Mouse (Mus musculus) liver, embryonic 13.5 days (tissue): ENCODE results near the gene Gmppb. TPM values are rescaled to one million over a fixed set of nuclear protein-coding genes. Genes with fewer than 3 reads are reported as not detected.

Source experiments
- ATAC-seq: fragments of 200-750 bp; cut with Nextera tagmentation; 2 replicates; pipeline ENCODE4 v1.8.0; 2017; ENCODE audit warnings: low read depth, mild to moderate bottlenecking, moderate number of reproducible peaks, moderate library complexity
- DNase-seq: peaks from one replicate; pipeline ENCODE4 v3.0.0; 2022
- H3K27ac ChIP-seq: fragments of 300-500 bp; sonication (generic); 2 replicates; pipeline ENCODE4 v1.5.1; 2015; ENCODE audit warnings: moderate library complexity, mild to moderate bottlenecking, inconsistent platforms
- H3K27me3 ChIP-seq: fragments of 300-500 bp; sonication (generic); 2 replicates; pipeline ENCODE4 v1.6.1; 2015; ENCODE audit warnings: mild to moderate bottlenecking, inconsistent platforms
- H3K36me3 ChIP-seq: fragments of 300-500 bp; sonication (generic); 2 replicates; pipeline ENCODE4 v1.6.1; 2015; ENCODE audit warnings: mild to moderate bottlenecking, inconsistent platforms
- H3K4me1 ChIP-seq: fragments of 300-500 bp; sonication (generic); replicated peaks from 2 replicates; pipeline ENCODE4 v1.6.1; 2015; ENCODE audit warnings: inconsistent platforms
- H3K4me2 ChIP-seq: fragments of 300-500 bp; sonication (generic); 2 replicates; pipeline ENCODE4 v1.6.1; 2015; ENCODE audit warnings: inconsistent platforms, mild to moderate bottlenecking, moderate library complexity
- H3K4me3 ChIP-seq: fragments of 300-500 bp; sonication (generic); replicated peaks from 2 replicates; pipeline ENCODE4 v1.5.1; 2015; ENCODE audit warnings: mild to moderate bottlenecking, inconsistent platforms
- H3K9ac ChIP-seq: fragments of 300-500 bp; sonication (generic); 2 replicates; pipeline ENCODE4 v1.6.1; 2015; ENCODE audit warnings: mild to moderate bottlenecking, inconsistent platforms
- H3K9me3 ChIP-seq: fragments of 300-500 bp; sonication (generic); replicated peaks from 2 replicates; pipeline ENCODE4 v1.6.1; 2016; ENCODE audit warnings: inconsistent platforms
- WGBS: fragments of 180-500 bp; shearing (Covaris S2); methylation state at CpG from one replicate; pipeline ENCODE4 v1.1.7; 2015; ENCODE audit not compliant: insufficient replicate concordance; 5-methylcytosine and 5-hydroxymethylcytosine counted together
- polyA plus RNA-seq: library from polyadenylated mRNA; unstranded; fragments of >200 nt; fragmentation: Nextera tagmentation; extraction: Ambion mirVana; gene quantifications from 2 replicates; pipeline ENCODE4 v1.2.1, GENCODE M21; 2015

The Gmppb gene
- polyA plus RNA-seq, 1 experiment from 2014 or later, result 21.0 TPM

DNA sequence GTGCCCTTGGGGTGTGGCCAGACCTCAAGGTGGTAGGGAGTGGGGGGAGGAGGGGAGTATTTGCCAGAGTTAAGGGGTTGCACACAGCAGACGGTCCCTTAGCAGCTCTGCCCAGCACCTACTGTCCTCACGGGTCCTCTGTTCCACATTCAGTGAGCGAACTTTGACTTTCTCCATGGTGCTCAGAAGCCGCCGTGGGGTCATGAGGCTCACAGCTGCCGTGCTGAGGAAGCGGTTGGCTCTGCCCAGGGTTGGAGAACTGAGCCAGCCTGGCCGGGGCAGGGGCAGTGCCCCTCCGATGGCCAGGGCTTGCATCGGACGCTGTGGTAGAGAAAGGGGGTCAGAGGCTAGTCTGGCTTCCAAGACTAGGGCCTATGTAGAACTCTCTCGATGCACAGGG is 14.3 kb downstream of the Gmppb start:
- Histone ChIP-seq H3K4me1 (peaks cover 47% of the 10 kb centered on the region), H3K4me2 (no peak overlapping the region), H3K9me3 (no peaks in the 10 kb centered on the region), H3K9ac (no peak overlapping the region), H3K36me3 (peaks cover 100% of the 10 kb centered on the region), H3K27me3 (no peaks in the 10 kb centered on the region), H3K27ac (no peak overlapping the region), H3K4me3 (no peak overlapping the region)
- ATAC-seq (no peak), DNase-seq (no peak)
- 75% methylated on average over 12 of the region's 12 CpGs for WGBS

- H3K36me3 ChIP-seq, result peaks cover 100% of the 10 kb centered on the region
- H3K9me3 ChIP-seq, result no peaks in the 10 kb centered on the region
- peaks cover 43% of the 10 kb centered on the region for H3K4me1 ChIP-seq
- H3K27me3 ChIP-seq, result no peaks in the 10 kb centered on the region
- H3K4me3 ChIP-seq, result no peak overlapping the region
- H3K9ac ChIP-seq, result no peak overlapping the region
- H3K4me2 ChIP-seq, result no peak overlapping the region
- no peak overlapping the region for H3K27ac ChIP-seq
- DNase-seq, result peak; percentile 58
- 40% methylated on average over 5 of the region's 5 CpGs for WGBS
- ATAC-seq, result peak; percentile 64
Observed at GRCm38 (mm10) chr9:108065491-108066011, 16.5 kb downstream of the Gmppb start.

- no peaks in the 10 kb centered on the region for H3K9me3 ChIP-seq
- DNase-seq (no peak), ATAC-seq (no peak)
- H3K4me2 ChIP-seq, result no peak overlapping the region
- no peak overlapping the region for H3K9ac ChIP-seq
- H3K4me3 ChIP-seq, result no peak overlapping the region
- no peaks in the 10 kb centered on the region for H3K27me3 ChIP-seq
- peaks cover 100% of the 10 kb centered on the region for H3K36me3 ChIP-seq
- H3K4me1 ChIP-seq, result peaks cover 35% of the 10 kb centered on the region
- WGBS, result 90% methylated on average over 7 of the region's 7 CpGs
- no peak overlapping the region for H3K27ac ChIP-seq
Observed at GRCm38 (mm10) chr9:108067199-108067598, 18.2 kb downstream of the Gmppb start.

- Histone ChIP-seq H3K27me3 (no peaks in the 10 kb centered on the region), H3K4me3 (no peak overlapping the region), H3K9ac (peak overlapping the region; percentile 16; the same call in 1 of the 2 replicates), H3K4me1 (peaks cover 36% of the 10 kb centered on the region), H3K4me2 (no peak overlapping the region), H3K36me3 (peaks cover 99% of the 10 kb centered on the region), H3K27ac (peak overlapping the region; percentile 32; the same call in 1 of the 2 replicates), H3K9me3 (no peaks in the 10 kb centered on the region)
- DNase-seq (peak; percentile 78), ATAC-seq (peak; percentile 29)
- 19% methylated on average over 8 of the region's 8 CpGs for WGBS
Observed at GRCm38 (mm10) chr9:108067900-108068299, 18.9 kb downstream of the Gmppb start.

GRCm38 (mm10) chr9:108069007-108069406 is 20.0 kb downstream of the Gmppb start:
- H3K4me3 ChIP-seq, result no peak overlapping the region
- no peak overlapping the region for H3K27ac ChIP-seq
- no peak overlapping the region for H3K9ac ChIP-seq
- DNase-seq (no peak), ATAC-seq (no peak)
- peaks cover 99% of the 10 kb centered on the region for H3K36me3 ChIP-seq
- WGBS, result 86% methylated on average over 9 of the region's 9 CpGs
- H3K4me2 ChIP-seq, result no peak overlapping the region
- H3K9me3 ChIP-seq, result no peaks in the 10 kb centered on the region
- H3K27me3 ChIP-seq, result no peaks in the 10 kb centered on the region
- peaks cover 35% of the 10 kb centered on the region for H3K4me1 ChIP-seq

DNA sequence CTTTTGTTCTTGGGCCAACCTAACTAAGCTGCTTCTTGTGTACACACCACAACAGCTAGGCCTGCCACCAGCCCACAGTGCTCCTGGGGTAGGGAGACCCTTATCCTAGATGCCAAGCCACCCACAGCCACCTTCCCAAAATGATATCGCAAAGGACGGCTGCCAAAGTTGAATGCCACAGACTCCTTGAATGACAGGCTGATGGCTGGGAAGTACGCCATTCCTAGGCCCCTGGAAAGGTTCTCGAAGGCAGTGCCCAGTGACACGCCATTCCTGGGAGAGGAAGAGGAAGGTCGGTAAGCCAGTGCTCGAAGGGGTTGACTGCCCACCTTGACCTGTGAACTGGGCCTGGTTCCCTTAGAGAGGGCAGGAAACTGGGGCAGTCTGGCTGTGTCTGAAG is 20.5 kb downstream of the Gmppb start:
- 0 out of 2 replicates have a peak overlapping the region, but pooled peaks have one; percentile 13 for H3K27ac ChIP-seq
- H3K9ac ChIP-seq, result no peak overlapping the region
- H3K9me3 ChIP-seq, result no peaks in the 10 kb centered on the region
- no peak overlapping the region for H3K4me3 ChIP-seq
- H3K27me3 ChIP-seq, result no peaks in the 10 kb centered on the region
- peaks cover 99% of the 10 kb centered on the region for H3K36me3 ChIP-seq
- WGBS, result 91% methylated on average over 7 of the region's 7 CpGs
- DNase-seq (no peak), ATAC-seq (no peak)
- peaks cover 36% of the 10 kb centered on the region for H3K4me1 ChIP-seq
- H3K4me2 ChIP-seq, result no peak overlapping the region

DNA sequence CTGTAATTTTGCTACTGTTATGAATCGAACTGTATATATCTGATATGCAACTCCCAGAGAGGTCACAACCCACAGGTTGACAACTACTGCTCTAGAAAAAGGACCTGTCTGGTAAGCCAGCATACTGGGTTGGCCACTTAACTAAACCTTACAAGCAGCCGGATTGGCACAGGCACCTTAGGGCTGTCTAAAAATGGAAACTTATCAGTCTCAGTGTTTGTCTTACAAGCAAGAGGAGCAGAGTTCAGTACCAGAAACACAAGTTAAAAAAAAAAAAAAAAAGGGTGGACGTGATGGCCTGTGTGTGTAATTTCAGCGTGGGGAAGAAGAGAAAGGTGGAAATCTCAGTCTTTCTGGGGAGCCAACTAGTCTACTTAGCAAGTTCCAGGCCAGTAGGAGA is 22.8 kb downstream of the Gmppb start:
- no peak overlapping the region for H3K4me2 ChIP-seq
- no peak for DNase-seq
- peaks cover 53% of the 10 kb centered on the region for H3K4me1 ChIP-seq
- no peak overlapping the region for H3K9ac ChIP-seq
- H3K27ac ChIP-seq, result no peak overlapping the region
- H3K36me3 ChIP-seq, result peaks cover 95% of the 10 kb centered on the region
- H3K27me3 ChIP-seq, result no peaks in the 10 kb centered on the region
- H3K4me3 ChIP-seq, result no peak overlapping the region
- H3K9me3 ChIP-seq, result no peaks in the 10 kb centered on the region
- WGBS, result 79% methylated on average over 4 of the region's 4 CpGs
- no peak for ATAC-seq

DNA sequence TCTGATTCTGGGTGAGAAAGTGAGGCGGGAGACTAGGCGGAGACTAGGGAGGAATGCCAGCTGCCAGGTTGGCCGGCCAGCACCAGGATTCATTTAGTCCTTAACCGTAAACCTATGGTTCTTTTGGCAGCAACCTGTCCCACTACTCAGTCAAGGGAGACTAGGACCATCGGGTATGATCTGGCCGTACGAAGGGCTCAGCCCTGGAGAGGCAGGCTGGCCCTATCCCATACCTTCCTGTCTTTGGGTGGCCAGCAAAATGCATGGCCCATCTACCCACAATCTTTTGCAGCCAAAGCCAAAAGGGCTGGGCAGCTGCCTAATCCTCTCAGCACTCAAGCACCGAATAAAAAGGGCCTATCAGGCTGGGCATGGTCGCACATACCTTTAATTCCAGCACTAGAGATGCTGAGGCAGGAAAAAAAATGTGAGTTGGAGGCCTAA is 23.5 kb downstream of the Gmppb start:
- H3K27me3 ChIP-seq, result no peaks in the 10 kb centered on the region
- peaks cover 95% of the 10 kb centered on the region for H3K36me3 ChIP-seq
- H3K27ac ChIP-seq, result no peak overlapping the region
- ATAC-seq (no peak), DNase-seq (no peak)
- WGBS, result 83% methylated on average over 9 of the region's 9 CpGs
- H3K9me3 ChIP-seq, result no peaks in the 10 kb centered on the region
- H3K4me1 ChIP-seq, result peaks cover 59% of the 10 kb centered on the region
- no peak overlapping the region for H3K4me3 ChIP-seq
- no peak overlapping the region; the same call in 1 of the 2 replicates for H3K9ac ChIP-seq
- no peak overlapping the region for H3K4me2 ChIP-seq

DNA sequence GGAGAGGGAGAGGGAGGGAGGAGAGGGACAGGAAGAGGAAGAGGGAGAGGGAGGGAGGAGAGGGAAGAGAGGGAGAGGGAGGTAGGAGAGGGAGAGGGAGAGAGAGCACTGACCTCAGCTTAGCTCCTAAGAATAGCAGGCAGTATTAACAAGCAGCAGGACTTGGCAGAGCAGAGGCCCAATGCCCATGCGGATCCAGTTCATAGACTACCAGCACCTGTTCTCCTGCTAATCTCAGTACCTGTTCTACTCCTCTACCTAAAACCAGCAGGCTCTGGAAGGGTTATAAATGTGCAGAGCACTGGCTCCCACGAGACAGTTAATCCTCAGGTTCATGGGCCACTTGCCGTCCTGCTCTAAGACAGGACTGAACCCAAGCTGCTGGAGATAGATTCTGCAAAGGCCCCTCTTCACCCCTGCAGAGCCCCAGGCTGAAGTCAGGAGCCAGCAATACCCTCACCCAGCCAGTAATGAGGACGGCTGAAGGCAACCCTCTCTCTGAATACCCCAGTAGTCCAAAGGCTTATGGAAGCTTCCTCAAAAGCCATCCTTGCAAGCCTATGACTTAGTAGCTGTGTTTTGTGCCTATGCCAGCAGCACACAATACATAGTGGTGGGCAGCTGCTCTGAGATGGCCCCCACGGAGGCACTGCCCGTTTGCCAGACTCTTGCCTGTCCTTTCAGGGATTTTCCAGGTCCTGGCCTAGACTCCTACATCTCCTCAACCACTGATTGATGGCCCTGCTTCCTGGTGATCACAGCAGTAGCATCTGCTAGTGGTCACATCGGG is 24.3 kb downstream of the Gmppb start:
- Histone ChIP-seq H3K4me1 (peaks cover 60% of the 10 kb centered on the region), H3K4me3 (no peak overlapping the region), H3K27me3 (no peaks in the 10 kb centered on the region), H3K9ac (no peak overlapping the region), H3K27ac (peak overlapping the region; percentile 9; the same call in 1 of the 2 replicates), H3K9me3 (no peaks in the 10 kb centered on the region), H3K4me2 (no peak overlapping the region), H3K36me3 (peaks cover 89% of the 10 kb centered on the region)
- WGBS, result 74% methylated on average over 7 of the region's 7 CpGs
- no peak for DNase-seq
- no peak for ATAC-seq

- H3K9me3 ChIP-seq, result no peaks in the 10 kb centered on the region
- H3K9ac ChIP-seq, result peak within 1 kb of the TSS; percentile 99
- H3K4me2 ChIP-seq, result peak within 1 kb of the TSS; percentile 91
- 17% methylated on average over 5 of the region's 5 CpGs for WGBS
- peaks cover 89% of the 10 kb centered on the region for H3K4me1 ChIP-seq
- H3K36me3 ChIP-seq, result peaks cover 55% of the 10 kb centered on the region
- ATAC-seq (peak; percentile 87), DNase-seq (peak; percentile 89)
- peaks cover 10% of the 10 kb centered on the region; the same call in 1 of the 2 replicates for H3K27me3 ChIP-seq
- peak within 1 kb of the TSS; percentile 100 for H3K27ac ChIP-seq
- H3K4me3 ChIP-seq, result peak within 1 kb of the TSS; percentile 88
Observed at GRCm38 (mm10) chr9:108080168-108080567, 31.1 kb downstream of the Gmppb start, which contains the start of gene Mst1. Gene Mst1 (plus strand): TSS chr9:108080436.

DNA sequence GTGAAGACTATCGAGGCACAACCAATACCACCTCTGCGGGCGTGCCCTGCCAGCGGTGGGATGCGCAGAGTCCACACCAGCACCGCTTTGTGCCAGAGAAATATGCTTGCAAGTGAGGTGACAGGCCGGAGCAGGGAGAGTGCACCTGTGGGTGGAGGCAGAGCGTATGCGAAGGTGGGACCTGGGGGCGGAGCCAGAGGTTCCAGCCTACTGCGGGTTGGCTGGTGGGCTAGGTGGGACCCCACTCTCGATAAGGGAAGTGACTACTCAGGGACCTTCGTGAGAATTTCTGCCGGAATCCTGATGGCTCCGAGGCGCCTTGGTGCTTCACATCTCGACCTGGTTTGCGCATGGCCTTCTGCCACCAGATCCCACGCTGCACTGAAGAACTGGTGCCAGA is 33.5 kb downstream of the Gmppb start:
- H3K4me1 ChIP-seq, result peaks cover 91% of the 10 kb centered on the region
- 10% methylated on average over 19 of the region's 19 CpGs for WGBS
- no peak for ATAC-seq
- peak overlapping the region; percentile 99 for H3K9ac ChIP-seq
- peak overlapping the region; percentile 100 for H3K27ac ChIP-seq
- peaks cover 10% of the 10 kb centered on the region; the same call in 1 of the 2 replicates for H3K27me3 ChIP-seq
- peak; percentile 48 for DNase-seq
- no peaks in the 10 kb centered on the region for H3K9me3 ChIP-seq
- peak overlapping the region; percentile 91 for H3K4me2 ChIP-seq
- peaks cover 56% of the 10 kb centered on the region for H3K36me3 ChIP-seq
- peak overlapping the region; percentile 41 for H3K4me3 ChIP-seq
